Mouse (Mus musculus): ENCODE measurements around the gene Senp7. TPM values are rescaled to one million over a fixed set of nuclear protein-coding genes. Genes with fewer than 3 reads are reported as not detected.
"Not testable (repeated sequence)": the region's sequence is repeated elsewhere in the genome, so short reads cannot be mapped to it uniquely, and the experiment has no call there.

Senp7 gene
- polyA plus RNA-seq, 1 experiment from 2014 or later: 65.1 TPM

- 39% methylated on average over 5 of the region's 5 CpGs for WGBS
- no peak overlapping the region for H3K4me2 ChIP-seq (replicated peaks)
- peaks cover 8% of the 10 kb centered on the region for H3K4me1 ChIP-seq (replicated peaks)
- no peaks in the 10 kb centered on the region; the same call in 1 of the 2 replicates for H3K27me3 ChIP-seq
- no peaks in the 10 kb centered on the region for H3K36me3 ChIP-seq
- H3K4me3 ChIP-seq (replicated peaks): no peak overlapping the region
- no peak overlapping the region for H3K9ac ChIP-seq (replicated peaks)
- no peak overlapping the region for H3K27ac ChIP-seq
- H3K9me3 ChIP-seq: no peaks in the 10 kb centered on the region
- ATAC-seq: no peak
Measured at GRCm38 (mm10) chr16:56071317-56072232, 23.4 kb downstream of the Senp7 start.

GRCm38 (mm10) chr16:56072533-56072932, 24.4 kb downstream of the Senp7 start:
- WGBS: 80% methylated on average over 6 of the region's 6 CpGs
- no peak for ATAC-seq

GRCm38 (mm10) chr16:56073150-56073549, 25.0 kb downstream of the Senp7 start:
- ATAC-seq; H3K4me3 ChIP-seq (replicated peaks); H3K27me3 ChIP-seq; H3K4me2 ChIP-seq (replicated peaks); H3K27ac ChIP-seq; H3K9me3 ChIP-seq; H3K36me3 ChIP-seq; H3K9ac ChIP-seq (replicated peaks): not testable (repeated sequence)
- WGBS: 92% methylated on average over 6 of the region's 6 CpGs
- peaks cover 16% of the 10 kb centered on the region for H3K4me1 ChIP-seq (replicated peaks)

More at GRCm38 (mm10) chr16:56072533-56072932, 24.4 kb downstream of the Senp7 start:
- Histone ChIP-seq H3K36me3 (no peaks in the 10 kb centered on the region), H3K4me1 (replicated peaks) (peaks cover 16% of the 10 kb centered on the region), H3K4me2 (replicated peaks) (no peak overlapping the region), H3K9me3 (no peaks in the 10 kb centered on the region), H3K27me3 (no peaks in the 10 kb centered on the region), H3K9ac (replicated peaks) (no peak overlapping the region), H3K27ac (no peak overlapping the region), H3K4me3 (replicated peaks) (no peak overlapping the region)

DNA sequence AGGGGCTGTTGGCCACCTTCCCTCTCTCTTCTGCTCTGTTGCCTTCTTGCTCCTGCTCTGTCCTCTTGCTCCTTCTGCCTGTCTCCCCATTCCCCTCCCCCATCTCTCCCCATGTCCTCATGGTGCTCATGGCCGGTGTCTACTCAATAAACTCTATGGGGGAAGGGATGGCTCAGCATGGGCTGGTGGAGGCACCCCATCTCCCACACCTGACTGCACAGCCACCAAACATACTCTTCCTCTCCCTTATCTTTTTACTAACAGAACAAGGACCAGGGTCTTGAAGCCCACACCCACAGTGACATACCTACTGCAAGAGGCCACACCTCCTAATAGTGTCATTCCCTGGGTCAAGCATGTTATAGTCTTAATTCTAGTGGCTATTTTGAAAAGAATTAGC, 26.0 kb downstream of the Senp7 start:
- H3K27ac ChIP-seq: no peak overlapping the region
- peaks cover 6% of the 10 kb centered on the region; the same call in 1 of the 2 replicates for H3K36me3 ChIP-seq
- peaks cover 16% of the 10 kb centered on the region for H3K4me1 ChIP-seq (replicated peaks)
- H3K9me3 ChIP-seq: no peaks in the 10 kb centered on the region
- no peaks in the 10 kb centered on the region for H3K27me3 ChIP-seq
- no peak overlapping the region for H3K4me2 ChIP-seq (replicated peaks)
- no peak overlapping the region for H3K9ac ChIP-seq (replicated peaks)
- 85% methylated on average over 1 of the region's 1 CpGs for WGBS
- peak; percentile 3 for ATAC-seq
- no peak overlapping the region for H3K4me3 ChIP-seq (replicated peaks)

DNA sequence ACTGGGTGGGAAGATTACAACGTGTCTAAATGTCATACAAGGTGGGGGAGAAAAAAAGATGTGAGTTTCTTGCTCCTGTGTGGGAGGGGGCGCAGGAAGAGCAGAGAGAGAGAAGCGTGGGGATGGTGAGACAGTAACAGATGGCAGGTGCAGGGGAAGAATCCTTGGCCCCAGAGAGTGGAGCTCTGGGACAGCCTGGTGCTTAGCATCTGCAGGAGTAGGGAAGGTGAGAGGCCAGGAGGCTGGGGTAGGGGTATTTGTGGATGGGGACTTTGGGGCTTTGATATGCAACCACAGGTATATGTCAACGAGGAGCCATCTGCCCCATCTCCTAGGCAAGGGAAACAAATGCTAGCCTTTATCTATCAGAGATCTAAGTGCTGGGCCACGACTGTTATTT, 26.4 kb downstream of the Senp7 start:
- peak overlapping the region; percentile 98; the same call in 1 of the 2 replicates for H3K27ac ChIP-seq
- H3K4me2 ChIP-seq (replicated peaks): peak overlapping the region; percentile 33; the same call in 1 of the 2 replicates
- ATAC-seq: peak; percentile 29; the same call in 1 of the 2 replicates
- H3K36me3 ChIP-seq: peaks cover 6% of the 10 kb centered on the region; the same call in 1 of the 2 replicates
- H3K4me3 ChIP-seq (replicated peaks): 0 out of 2 replicates have a peak overlapping the region, but pooled peaks have one; percentile 79
- H3K9me3 ChIP-seq: no peaks in the 10 kb centered on the region
- no peaks in the 10 kb centered on the region for H3K27me3 ChIP-seq
- WGBS: 84% methylated on average over 5 of the region's 5 CpGs
- H3K9ac ChIP-seq (replicated peaks): no peak overlapping the region
- peaks cover 16% of the 10 kb centered on the region for H3K4me1 ChIP-seq (replicated peaks)

DNA sequence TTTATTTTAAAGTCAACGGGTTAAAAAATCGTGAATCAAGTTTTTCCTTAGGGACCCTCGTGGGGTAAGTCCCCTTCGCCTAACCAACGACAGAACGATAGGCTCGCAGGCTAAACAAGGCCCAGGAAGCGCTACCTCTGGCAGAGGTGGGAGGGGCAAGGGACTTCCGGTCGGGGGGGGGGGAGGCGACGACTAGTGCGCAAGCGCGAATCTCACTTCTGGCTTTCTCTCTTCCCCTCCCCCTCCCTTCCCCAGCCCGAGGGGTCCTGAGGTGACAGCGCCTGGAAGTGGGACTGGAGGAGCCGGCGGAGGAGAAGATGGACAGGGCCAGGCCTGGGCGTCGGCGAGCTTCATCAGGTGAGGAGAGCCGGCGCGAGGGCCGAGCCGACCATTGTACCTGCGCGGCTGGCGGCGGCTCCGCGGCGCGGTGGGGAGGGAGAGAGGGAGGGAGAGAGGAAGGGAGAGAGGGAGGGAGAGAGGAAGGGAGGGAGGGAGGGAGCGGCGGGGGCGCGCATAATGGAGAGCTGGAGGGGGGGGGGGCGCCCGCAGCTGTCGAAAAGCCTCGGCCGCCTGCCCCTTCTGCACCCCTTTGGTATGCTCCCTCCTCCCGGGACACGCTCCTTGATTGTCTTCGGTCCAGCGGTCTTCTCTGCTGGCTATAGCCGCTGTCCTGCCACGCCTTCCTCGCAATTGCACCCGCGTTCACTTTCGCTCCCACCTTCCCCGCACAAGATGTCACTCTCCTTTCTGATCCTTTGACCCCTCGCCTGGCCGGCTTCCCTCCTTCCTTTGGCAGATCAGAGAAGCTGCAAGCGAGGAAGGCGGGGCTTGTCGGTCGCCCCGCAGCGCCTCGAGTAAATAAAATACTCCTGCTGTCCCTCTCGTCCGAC, 27.3 kb downstream of the Senp7 start:
- H3K4me1 ChIP-seq (replicated peaks): peaks cover 16% of the 10 kb centered on the region
- peak overlapping the region; percentile 79 for H3K4me3 ChIP-seq (replicated peaks)
- H3K9ac ChIP-seq (replicated peaks): peak overlapping the region; percentile 86
- H3K27me3 ChIP-seq: no peaks in the 10 kb centered on the region
- peak overlapping the region; percentile 98 for H3K27ac ChIP-seq
- H3K4me2 ChIP-seq (replicated peaks): peak overlapping the region; percentile 68
- H3K36me3 ChIP-seq: peaks cover 6% of the 10 kb centered on the region; the same call in 1 of the 2 replicates
- peak; percentile 95 for ATAC-seq
- WGBS: under 1% methylated on average over 57 of the region's 66 CpGs
- no peaks in the 10 kb centered on the region for H3K9me3 ChIP-seq

DNA sequence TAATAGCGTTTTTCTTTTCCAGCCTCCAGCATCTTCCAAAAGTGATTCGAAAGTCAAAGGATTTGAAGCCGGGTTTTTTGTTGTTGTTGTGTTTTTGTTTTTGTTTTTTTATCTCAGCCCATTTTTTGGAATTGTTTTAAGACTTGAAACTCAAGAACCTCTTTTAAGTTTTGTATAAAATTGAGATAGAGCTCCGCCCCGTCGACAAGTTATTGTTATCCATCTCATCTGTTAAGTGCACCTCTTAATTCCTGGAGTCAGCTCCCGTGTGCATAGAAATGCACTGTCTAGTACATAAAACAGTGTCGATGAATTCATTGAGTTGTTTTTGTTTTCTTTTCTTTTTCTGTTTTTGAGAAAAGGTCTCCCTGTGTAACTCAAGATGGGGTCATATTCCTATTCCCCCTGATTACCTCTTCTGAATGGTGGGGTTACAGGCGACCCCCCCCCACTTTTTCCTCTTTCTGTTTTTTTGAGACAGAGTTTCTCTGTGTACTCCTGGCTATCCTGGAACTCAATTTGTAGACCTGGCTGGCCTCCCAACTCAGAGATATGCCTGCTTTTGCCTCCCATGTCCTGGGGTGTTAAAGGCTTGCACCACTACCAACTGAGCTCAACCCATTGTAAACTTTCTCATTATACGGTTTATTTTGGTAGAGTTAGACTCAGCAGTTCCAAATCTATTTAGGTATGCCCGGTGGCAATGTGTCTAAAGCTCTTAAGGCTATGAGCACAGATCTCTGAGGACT, 28.2 kb downstream of the Senp7 start:
- Histone ChIP-seq H3K9me3 (no peaks in the 10 kb centered on the region), H3K4me2 (replicated peaks) (peak overlapping the region; percentile 68), H3K27me3 (no peaks in the 10 kb centered on the region), H3K9ac (replicated peaks) (peak overlapping the region; percentile 86), H3K4me1 (replicated peaks) (peaks cover 16% of the 10 kb centered on the region), H3K4me3 (replicated peaks) (peak overlapping the region; percentile 79), H3K27ac (peak overlapping the region; percentile 98), H3K36me3 (peaks cover 6% of the 10 kb centered on the region; the same call in 1 of the 2 replicates)
- WGBS: 8% methylated on average over 11 of the region's 11 CpGs
- ATAC-seq: no peak; the same call in 1 of the 2 replicates

- WGBS: 98% methylated on average over 1 of the region's 1 CpGs
- ATAC-seq: no peak
Measured at GRCm38 (mm10) chr16:56079419-56079818, 31.3 kb downstream of the Senp7 start.

GRCm38 (mm10) chr16:56081691-56082090, 33.6 kb downstream of the Senp7 start:
- H3K4me3 ChIP-seq (replicated peaks): no peak overlapping the region
- no peak overlapping the region for H3K27ac ChIP-seq
- no peak overlapping the region for H3K4me2 ChIP-seq (replicated peaks)
- WGBS: 88% methylated on average over 4 of the region's 4 CpGs
- H3K36me3 ChIP-seq: peaks cover 19% of the 10 kb centered on the region
- no peaks in the 10 kb centered on the region for H3K27me3 ChIP-seq
- no peaks in the 10 kb centered on the region for H3K9me3 ChIP-seq
- peaks cover 6% of the 10 kb centered on the region for H3K4me1 ChIP-seq (replicated peaks)
- H3K9ac ChIP-seq (replicated peaks): no peak overlapping the region
- ATAC-seq: no peak

More at GRCm38 (mm10) chr16:56079419-56079818, 31.3 kb downstream of the Senp7 start:
- H3K9me3 ChIP-seq: no peaks in the 10 kb centered on the region
- peaks cover 16% of the 10 kb centered on the region for H3K4me1 ChIP-seq (replicated peaks)
- no peak overlapping the region for H3K4me3 ChIP-seq (replicated peaks)
- no peak overlapping the region for H3K9ac ChIP-seq (replicated peaks)
- H3K27ac ChIP-seq: no peak overlapping the region
- peaks cover 14% of the 10 kb centered on the region for H3K36me3 ChIP-seq
- H3K27me3 ChIP-seq: no peaks in the 10 kb centered on the region
- H3K4me2 ChIP-seq (replicated peaks): no peak overlapping the region

GRCm38 (mm10) chr16:56086336-56086735, 38.2 kb downstream of the Senp7 start:
- no peak overlapping the region for H3K4me3 ChIP-seq (replicated peaks)
- H3K36me3 ChIP-seq: peaks cover 31% of the 10 kb centered on the region
- no peak for ATAC-seq
- no peaks in the 10 kb centered on the region for H3K9me3 ChIP-seq
- H3K4me2 ChIP-seq (replicated peaks): no peak overlapping the region
- H3K27ac ChIP-seq: no peak overlapping the region
- 95% methylated on average over 2 of the region's 2 CpGs for WGBS
- H3K9ac ChIP-seq (replicated peaks): no peak overlapping the region
- H3K4me1 ChIP-seq (replicated peaks): no peaks in the 10 kb centered on the region
- no peaks in the 10 kb centered on the region for H3K27me3 ChIP-seq

- H3K4me2 ChIP-seq (replicated peaks): no peak overlapping the region
- H3K4me1 ChIP-seq (replicated peaks): no peaks in the 10 kb centered on the region
- no peaks in the 10 kb centered on the region for H3K9me3 ChIP-seq
- no peak overlapping the region for H3K4me3 ChIP-seq (replicated peaks)
- H3K9ac ChIP-seq (replicated peaks): no peak overlapping the region
- H3K36me3 ChIP-seq: peaks cover 39% of the 10 kb centered on the region
- no peak for ATAC-seq
- 90% methylated on average over 2 of the region's 2 CpGs for WGBS
- no peaks in the 10 kb centered on the region for H3K27me3 ChIP-seq
- no peak overlapping the region for H3K27ac ChIP-seq
Measured at GRCm38 (mm10) chr16:56090385-56090784, 42.2 kb downstream of the Senp7 start.
